Mouse (Mus musculus) midbrain, postnatal 0 days (tissue): ENCODE data around the gene Gpsm3. TPM values are rescaled to one million over a fixed set of nuclear protein-coding genes. Genes with fewer than 3 reads are reported as not detected.

Source experiments
- ATAC-seq: fragments of 200-750 bp; cut with Nextera tagmentation; 2 replicates; pipeline ENCODE4 v1.8.0; 2017; ENCODE audit warnings: moderate number of reproducible peaks, mild to moderate bottlenecking, moderate TSS enrichment, moderate library complexity; ENCODE audit not compliant: low FRiP score
- DNase-seq: peaks from one replicate; pipeline ENCODE4 v3.0.0-alpha.2; 2015; ENCODE audit warnings: low spot score
- H3K27ac ChIP-seq: fragments of 300-500 bp; sonication (generic); 2 replicates; pipeline ENCODE4 v1.5.1; 2014; ENCODE audit warnings: low read depth, mild to moderate bottlenecking, low read length, mixed read lengths
- H3K27me3 ChIP-seq: fragments of 300-500 bp; sonication (generic); 2 replicates; pipeline ENCODE4 v1.6.1; 2014; ENCODE audit warnings: low read length, control low read depth, mixed read lengths; ENCODE audit not compliant: insufficient read depth
- H3K36me3 ChIP-seq: fragments of 300-500 bp; sonication (generic); 2 replicates; pipeline ENCODE4 v1.6.1; 2014; ENCODE audit warnings: low read length, control low read depth, mixed read lengths; ENCODE audit not compliant: insufficient read depth
- H3K4me1 ChIP-seq: fragments of 300-500 bp; sonication (generic); 2 replicates; pipeline ENCODE4 v1.6.1; 2014; ENCODE audit warnings: mild to moderate bottlenecking, control low read depth, antibody characterized with exemption, low read length, mixed read lengths; ENCODE audit not compliant: insufficient read depth
- H3K4me2 ChIP-seq: fragments of 300-500 bp; sonication (generic); 2 replicates; pipeline ENCODE4 v1.6.1; 2014; ENCODE audit warnings: low read depth, mild to moderate bottlenecking, low read length, mixed read lengths; ENCODE audit not compliant: poor library complexity, severe bottlenecking
- H3K4me3 ChIP-seq: fragments of 300-500 bp; sonication (generic); 2 replicates; pipeline ENCODE4 v1.5.1; 2014; ENCODE audit warnings: low read depth, mild to moderate bottlenecking, low read length, moderate library complexity
- H3K9ac ChIP-seq: fragments of 300-500 bp; sonication (generic); replicated peaks from 2 replicates; pipeline ENCODE4 v1.6.1; 2014; ENCODE audit warnings: mild to moderate bottlenecking, low read length, moderate library complexity, mixed read lengths; ENCODE audit not compliant: poor library complexity, severe bottlenecking
- H3K9me3 ChIP-seq: fragments of 300-500 bp; sonication (generic); 2 replicates; pipeline ENCODE4 v1.6.1; 2016; ENCODE audit warnings: low read length, control low read depth
- CTCF ChIP-seq: IDR thresholded peaks from 2 replicates; pipeline ENCODE4 v1.5.1; 2016; ENCODE audit warnings: antibody characterized with exemption, mild to moderate bottlenecking
- WGBS: fragments of 180-500 bp; shearing (Covaris S2); extraction: QIAGEN DNeasy Blood & Tissue Kit; methylation state at CpG from one replicate; pipeline ENCODE4 v1.1.7; 2014; 5-methylcytosine and 5-hydroxymethylcytosine counted together
- polyA plus RNA-seq: library from polyadenylated mRNA; unstranded; fragments of >200 nt; fragmentation: Nextera tagmentation; extraction: Ambion mirVana; gene quantifications from 2 replicates; pipeline ENCODE4 v1.2.1, GENCODE M21; 2015
- total RNA-seq: library from RNA; depleted of rRNA; stranded (reverse); fragments of >200 nt; gene quantifications from 2 replicates; pipeline ENCODE4 v1.2.3, GENCODE M21; 2014

The Gpsm3 gene
- total and polyA plus RNA-seq, 2 experiments from 2014 or later = 1.2 to 5.5 TPM

DNA sequence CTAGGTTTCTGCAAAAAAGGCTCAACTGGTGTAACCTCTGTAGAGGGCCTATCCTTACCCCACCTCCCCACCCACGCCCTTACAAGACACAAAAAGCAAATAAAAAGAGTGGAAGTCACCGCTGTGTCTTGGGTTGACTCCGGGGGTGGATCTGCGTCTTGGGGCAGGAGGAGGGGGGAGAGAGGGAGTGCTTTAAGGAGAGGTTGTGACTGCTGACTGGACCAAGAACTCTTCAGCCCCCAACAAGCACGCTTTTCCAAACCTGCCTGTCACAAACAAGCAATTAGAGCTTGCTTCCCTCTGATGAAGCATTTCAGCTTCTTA is 39.0 kb downstream of the Gpsm3 start:
- peak overlapping the region; percentile 92 for H3K27ac ChIP-seq
- no peaks in the 10 kb centered on the region for H3K9me3 ChIP-seq
- ATAC-seq (no peak), DNase-seq (no peak)
- peak overlapping the region; percentile 65; the same call in 1 of the 2 replicates for H3K9ac ChIP-seq
- peaks cover 20% of the 10 kb centered on the region for H3K4me1 ChIP-seq
- no peaks in the 10 kb centered on the region for H3K36me3 ChIP-seq
- 21% methylated on average over 5 of the region's 5 CpGs for WGBS
- H3K4me2 ChIP-seq = peak overlapping the region; percentile 89
- H3K4me3 ChIP-seq = peak overlapping the region; percentile 74
- no peak for TF ChIP-seq CTCF
- H3K27me3 ChIP-seq = no peaks in the 10 kb centered on the region

DNA sequence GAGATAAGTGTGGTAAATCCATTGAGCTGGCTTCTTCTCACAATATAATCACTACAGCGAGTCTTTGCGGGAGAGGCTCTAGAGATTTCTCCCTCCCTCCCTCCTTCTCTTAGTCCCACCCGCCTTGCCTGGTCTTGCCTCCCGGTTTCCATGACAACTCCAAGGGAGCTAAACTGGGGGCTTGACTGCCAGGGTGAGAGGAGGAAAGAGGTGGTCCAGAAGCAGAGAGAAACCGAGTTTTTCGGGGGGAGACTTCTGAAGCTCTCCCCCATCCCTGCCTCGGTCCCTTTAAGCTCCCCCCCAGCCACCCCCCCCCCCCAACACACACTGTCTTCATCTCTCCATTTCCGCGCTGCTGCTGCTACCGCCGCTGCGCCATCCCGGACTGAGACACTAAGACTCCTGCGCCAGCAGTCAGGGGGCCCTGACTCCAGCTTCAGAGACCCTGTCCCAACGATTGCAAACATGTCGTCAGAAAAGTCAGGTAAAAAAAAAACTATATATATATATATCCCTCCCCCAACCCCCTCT is 39.7 kb downstream of the Gpsm3 start, which contains the start of gene Prrt1:
Prrt1 (plus strand) TSS at position 313 of the 531 bp plus-strand sequence.
- peak within 1 kb of the TSS; percentile 92 for H3K27ac ChIP-seq
- DNase-seq (peak; percentile 78), ATAC-seq (no peak; the same call in 1 of the 2 replicates)
- H3K4me1 ChIP-seq = peaks cover 20% of the 10 kb centered on the region
- peak within 1 kb of the TSS; percentile 89 for H3K4me2 ChIP-seq
- no peaks in the 10 kb centered on the region for H3K36me3 ChIP-seq
- peak within 1 kb of the TSS; percentile 65 for H3K9ac ChIP-seq
- peak within 1 kb of the TSS; percentile 74 for H3K4me3 ChIP-seq
- TF ChIP-seq CTCF = no peak
- 2% methylated on average over 16 of the region's 16 CpGs for WGBS
- H3K9me3 ChIP-seq = no peaks in the 10 kb centered on the region
- H3K27me3 ChIP-seq = no peaks in the 10 kb centered on the region

- H3K4me1 ChIP-seq = peaks cover 20% of the 10 kb centered on the region
- H3K4me3 ChIP-seq = peak overlapping the region; percentile 74
- H3K27ac ChIP-seq = 0 out of 2 replicates have a peak overlapping the region, but pooled peaks have one; percentile 12
- no peaks in the 10 kb centered on the region for H3K27me3 ChIP-seq
- H3K9ac ChIP-seq = peak overlapping the region; percentile 54; the same call in 1 of the 2 replicates
- WGBS = 22% methylated on average over 12 of the region's 12 CpGs
- DNase-seq (no peak), ATAC-seq (no peak)
- peak overlapping the region; percentile 89 for H3K4me2 ChIP-seq
- H3K36me3 ChIP-seq = no peaks in the 10 kb centered on the region
- TF ChIP-seq CTCF = no peak
- no peaks in the 10 kb centered on the region for H3K9me3 ChIP-seq
These were observed 40.4 kb downstream of the Gpsm3 start for GRCm38 (mm10) chr17:34629796-34630603.

GRCm38 (mm10) chr17:34630761-34631301 is 41.2 kb downstream of the Gpsm3 start:
- Histone ChIP-seq H3K9ac (peak overlapping the region; percentile 54), H3K27me3 (no peaks in the 10 kb centered on the region), H3K36me3 (no peaks in the 10 kb centered on the region), H3K4me2 (peak overlapping the region; percentile 89), H3K27ac (no peak overlapping the region), H3K4me1 (peaks cover 20% of the 10 kb centered on the region), H3K9me3 (no peaks in the 10 kb centered on the region), H3K4me3 (peak overlapping the region; percentile 74)
- WGBS = 3% methylated on average over 42 of the region's 48 CpGs
- DNase-seq (no peak), ATAC-seq (no peak)
- no peak for TF ChIP-seq CTCF

GRCm38 (mm10) chr17:34631647-34632046 is 42.0 kb downstream of the Gpsm3 start:
- Histone ChIP-seq H3K9me3 (no peaks in the 10 kb centered on the region), H3K4me1 (peaks cover 15% of the 10 kb centered on the region), H3K4me3 (peak overlapping the region; percentile 74), H3K9ac (peak overlapping the region; percentile 54), H3K4me2 (peak overlapping the region; percentile 89), H3K27ac (no peak overlapping the region), H3K27me3 (no peaks in the 10 kb centered on the region), H3K36me3 (no peaks in the 10 kb centered on the region)
- DNase-seq (no peak), ATAC-seq (no peak)
- TF ChIP-seq CTCF = no peak
- WGBS = 11% methylated on average over 12 of the region's 12 CpGs

DNA sequence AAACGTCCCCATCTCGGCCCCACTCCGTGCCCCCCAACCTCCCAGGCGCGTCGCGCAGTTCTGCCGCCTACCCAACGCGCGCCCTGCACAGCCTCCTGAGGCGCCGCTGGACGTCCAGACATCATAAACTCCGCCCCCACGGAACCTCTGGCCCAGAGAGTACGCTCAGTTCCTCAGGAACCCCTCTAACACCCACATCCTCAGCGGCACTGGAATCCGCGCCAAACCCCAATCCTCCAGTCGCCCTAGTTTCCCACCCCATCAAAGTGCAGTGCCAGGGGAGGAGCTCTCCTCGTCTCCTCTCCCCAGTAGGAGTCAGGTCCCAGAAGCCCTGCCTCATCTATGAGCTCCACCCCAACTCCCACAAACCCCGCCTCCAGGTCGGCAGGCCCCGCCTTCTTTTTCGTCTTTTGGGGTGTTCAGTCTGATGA is 42.7 kb downstream of the Gpsm3 start:
- no peak for ATAC-seq
- WGBS = 5% methylated on average over 26 of the region's 26 CpGs
- TF ChIP-seq CTCF = no peak

More for the DNA sequence above, 42.7 kb downstream of the Gpsm3 start:
- Histone ChIP-seq H3K4me1 (peaks cover 15% of the 10 kb centered on the region), H3K9me3 (no peaks in the 10 kb centered on the region), H3K4me2 (peak overlapping the region; percentile 89), H3K9ac (peak overlapping the region; percentile 54; the same call in 1 of the 2 replicates), H3K36me3 (no peaks in the 10 kb centered on the region), H3K27me3 (no peaks in the 10 kb centered on the region), H3K27ac (no peak overlapping the region), H3K4me3 (peak overlapping the region; percentile 74)
- DNase-seq = peak; percentile 59
